ENCODE assay signal across 10 mouse cellular contexts in genomic region chr6:51208660-51209396, GRCm38 (mm10).
DNase-seq lines count a peak whose midpoint lies in the region; ATAC-seq and TF ChIP-seq lines count a peak whose summit lies in the region.
"Had no signal": no experiment of that assay in that cellular context is flagged by ENCODE, and none has a peak within 500 bp of the region (broad histone marks: within the 10 kb centered on the region; RNA-seq: fewer than 3 reads in every experiment).

No protein-coding gene starts in this region.

- H3K36me3 ChIP-seq in MEL (ENCODE audit: control insufficient read depth in 1 of 2, insufficient read depth in 2 of 2, low read length in 2 of 2) = no peaks in the 10 kb centered on the region
- H3K36me3 ChIP-seq in kidney, embryonic 14.5 days (ENCODE audit: control insufficient read depth, insufficient read depth, low read length) = no peaks in the 10 kb centered on the region
- no peaks in the 10 kb centered on the region for H3K36me3 ChIP-seq in limb, embryonic 14.5 days (ENCODE audit: control insufficient read depth, insufficient read depth, low read length)
- H3K36me3 ChIP-seq: heart, embryonic 13.5 days; stomach, embryonic 15.5 days had no signal

- H3K4me1 ChIP-seq in MEL (ENCODE audit: control insufficient read depth in 1 of 2, insufficient read depth in 2 of 2, low read length in 2 of 2) = peaks cover 0 to 3% of the 10 kb centered on the region in 2 experiments; a peak in 3 of 4 replicates
- H3K4me1 ChIP-seq in kidney, embryonic 14.5 days (ENCODE audit: control insufficient read depth, insufficient read depth, low read length) = peaks cover 10% of the 10 kb centered on the region; the same call in 1 of the 2 replicates
- H3K4me1 ChIP-seq in limb, embryonic 14.5 days (ENCODE audit: control insufficient read depth, insufficient read depth, low read length) = peaks cover 10% of the 10 kb centered on the region

- no peak for TF ChIP-seq EP300 in MEL (IDR thresholded peaks at IDR 0.05; ENCODE audit: low read depth in 1 of 2, low read length in 2 of 2)

- H3K27ac ChIP-seq in MEL (ENCODE audit: control insufficient read depth, low read depth, low read length) = no peak overlapping the region
- no peak overlapping the region for H3K27ac ChIP-seq in kidney, embryonic 14.5 days (ENCODE audit: low read depth, low read length)
- H3K27ac ChIP-seq in limb, embryonic 14.5 days (replicated peaks; ENCODE audit: low read depth, low read length) = no peak overlapping the region
- H3K27ac ChIP-seq: heart, embryonic 13.5 days; stomach, embryonic 15.5 days had no signal

- WGBS in kidney, embryonic 14.5 days = 3% methylated on average over 6 of the region's 6 CpGs
- 3% methylated on average over 6 of the region's 6 CpGs for WGBS in limb, embryonic 14.5 days

- H3K27me3 ChIP-seq in MEL (ENCODE audit: control insufficient read depth in 1 of 2, insufficient read depth in 2 of 2, low read length in 2 of 2) = peaks cover 0 to 3% of the 10 kb centered on the region in 2 experiments; a peak in 3 of 4 replicates
- peaks cover 6% of the 10 kb centered on the region; the same call in 1 of the 2 replicates for H3K27me3 ChIP-seq in kidney, embryonic 14.5 days (ENCODE audit: control insufficient read depth, insufficient read depth, low read length)
- H3K27me3 ChIP-seq in limb, embryonic 14.5 days (ENCODE audit: control insufficient read depth, insufficient read depth, low read length) = peaks cover 5% of the 10 kb centered on the region; the same call in 1 of the 2 replicates

- H3K9ac ChIP-seq in MEL (ENCODE audit: control insufficient read depth, low read depth, low read length, poor library complexity, severe bottlenecking) = peak overlapping the region; percentile 50
- no peak overlapping the region for H3K9ac ChIP-seq in kidney, embryonic 14.5 days (ENCODE audit: low read depth, low read length)
- no peak overlapping the region for H3K9ac ChIP-seq in limb, embryonic 14.5 days (ENCODE audit: low read depth, low read length, severe bottlenecking)
- H3K9ac ChIP-seq: stomach, embryonic 15.5 days had no signal

- DNase-seq in B cell, adult 2 months = peak; percentile 72 to 77
- peak; percentile 94 for DNase-seq in MEL (ENCODE audit: low read depth, low spot score)
- DNase-seq in cerebellum, adult 8-10 months = peak; percentile 51
- DNase-seq in limb, embryonic 14.5 days (ENCODE audit: low spot score) = peak; percentile 85
- peak; percentile 61 for DNase-seq in neural tube, embryonic 10.5 days (ENCODE audit: extremely low spot score, low spot score)

- TF ChIP-seq CTCF in MEL (IDR thresholded peaks at IDR 0.05 in 2 of 3, conservative IDR thresholded peaks at IDR 0.05 in 1 of 3; ENCODE audit: control insufficient read depth in 1 of 3, insufficient read depth in 1 of 3, low read depth in 2 of 3, low read length in 3 of 3, poor library complexity in 1 of 3, severe bottlenecking in 1 of 3) = peak; percentile 48 to 93 (median 60)

- TF ChIP-seq POLR2A in MEL (IDR thresholded peaks at IDR 0.05; ENCODE audit: control insufficient read depth in 1 of 2, insufficient read depth in 1 of 2, low read depth in 1 of 2, low read length in 2 of 2, poor library complexity in 1 of 2) = no peak
- no peak for TF ChIP-seq POLR2A in limb, embryonic 14.5 days (IDR thresholded peaks at IDR 0.05; ENCODE audit: borderline replicate concordance, extremely low read depth, insufficient read depth, insufficient read length)

- no peaks in the 10 kb centered on the region for H3K9me3 ChIP-seq in MEL (replicated peaks; ENCODE audit: insufficient read depth, low read length)
- no peaks in the 10 kb centered on the region for H3K9me3 ChIP-seq in kidney, embryonic 14.5 days (ENCODE audit: control insufficient read depth, low read length)
- H3K9me3 ChIP-seq in limb, embryonic 14.5 days (ENCODE audit: control insufficient read depth, low read length) = no peaks in the 10 kb centered on the region
- H3K9me3 ChIP-seq: heart, embryonic 13.5 days; stomach, embryonic 15.5 days had no signal

- H3K79me2 ChIP-seq in MEL (ENCODE audit: control insufficient read depth, insufficient read depth, low read length, poor library complexity) = no peaks in the 10 kb centered on the region; the same call in 1 of the 2 replicates

- no peak overlapping the region for H3K4me2 ChIP-seq in kidney, embryonic 14.5 days (replicated peaks; ENCODE audit: low read depth, low read length)
- H3K4me2 ChIP-seq in limb, embryonic 14.5 days (replicated peaks; ENCODE audit: low read depth, low read length, severe bottlenecking) = no peak overlapping the region

- peak; percentile 71 for ATAC-seq in granulocyte monocyte progenitor cell, adult 5-6 weeks (replicated peaks; ENCODE audit: poor library complexity, severe bottlenecking)
- peak; percentile 51; the same call in 1 of the 2 replicates for ATAC-seq in kidney, embryonic 14.5 days (ENCODE audit: low FRiP score, low TSS enrichment)
- ATAC-seq in limb, embryonic 14.5 days (ENCODE audit: low FRiP score, low read depth) = no peak
- ATAC-seq in erythroblast, adult 5-6 weeks (replicated peaks; ENCODE audit: low FRiP score, poor library complexity, severe bottlenecking) = no peak

- TF ChIP-seq RAD21 in MEL (IDR thresholded peaks at IDR 0.05; ENCODE audit: low read depth, low read length) = peak; percentile 99

- H3K4me3 ChIP-seq in MEL (ENCODE audit: control insufficient read depth in 1 of 2, insufficient read depth in 1 of 2, low read depth in 2 of 2, low read length in 2 of 2) = peak overlapping the region; percentile 21 to 75; a peak in 3 of 4 replicates
- H3K4me3 ChIP-seq in kidney, embryonic 14.5 days (ENCODE audit: low read length) = no peak overlapping the region
- no peak overlapping the region for H3K4me3 ChIP-seq in limb, embryonic 14.5 days (replicated peaks; ENCODE audit: low read length)
- H3K4me3 ChIP-seq: stomach, embryonic 15.5 days had no signal

TF ChIP-seq in MEL, 35 proteins besides CTCF, POLR2A, EP300 and RAD21:
- TF ChIP-seq KAT2A (conservative IDR thresholded peaks at IDR 0.05; ENCODE audit: low read depth, low read length) = no peak
- peak; percentile 97 for TF ChIP-seq ZNF384 (IDR thresholded peaks at IDR 0.05; ENCODE audit: low read depth, low read length)
- peak; percentile 44; the same call in 1 of the 2 replicates for TF ChIP-seq MAZ (IDR thresholded peaks at IDR 0.05; ENCODE audit: low read depth, low read length)
- no peak; the same call in 1 of the 2 replicates for TF ChIP-seq ELF1 (IDR thresholded peaks at IDR 0.05; ENCODE audit: low read depth, low read length)
- no peak for TF ChIP-seq TAL1 (IDR thresholded peaks at IDR 0.05; ENCODE audit: low read length)
- no peak for TF ChIP-seq POLR2AphosphoS5 (IDR thresholded peaks at IDR 0.05; ENCODE audit: borderline replicate concordance, low read depth, low read length)
- no peak for TF ChIP-seq MYB (IDR thresholded peaks at IDR 0.05; ENCODE audit: low read depth, low read length)
- no peak for TF ChIP-seq JUND (IDR thresholded peaks at IDR 0.05; ENCODE audit: low read depth, low read length)
- TF ChIP-seq MAX (IDR thresholded peaks at IDR 0.05; ENCODE audit: low read length) = 0 out of 2 replicates have a peak, but pooled peaks have one; percentile 8
- no peak for TF ChIP-seq UBTF (IDR thresholded peaks at IDR 0.05; ENCODE audit: borderline replicate concordance, insufficient read depth, low read depth, low read length)
- no peak for TF ChIP-seq ZKSCAN1 (IDR thresholded peaks at IDR 0.05; ENCODE audit: low read depth, low read length)
- no peak for TF ChIP-seq MAFK (IDR thresholded peaks at IDR 0.05; ENCODE audit: borderline replicate concordance, low read depth, low read length)
- 0 out of 2 replicates have a peak, but pooled peaks have one; percentile 2 for TF ChIP-seq MXI1 (IDR thresholded peaks at IDR 0.05; ENCODE audit: low read depth, low read length)
- TF ChIP-seq USF1 (IDR thresholded peaks at IDR 0.05; ENCODE audit: low read depth, low read length) = no peak
- TF ChIP-seq NRF1 (IDR thresholded peaks at IDR 0.05; ENCODE audit: insufficient read depth, low read depth, low read length, poor library complexity, severe bottlenecking) = no peak
- no peak for TF ChIP-seq BHLHE40 (IDR thresholded peaks at IDR 0.05; ENCODE audit: borderline replicate concordance, low read depth, low read length)
- no peak for TF ChIP-seq CHD1 (IDR thresholded peaks at IDR 0.05; ENCODE audit: low read depth, low read length)
- peak; percentile 58; the same call in 1 of the 2 replicates for TF ChIP-seq MYC (IDR thresholded peaks at IDR 0.05; ENCODE audit: low read depth, low read length)
- TF ChIP-seq TCF12 (IDR thresholded peaks at IDR 0.05; ENCODE audit: low read depth, low read length) = no peak
- TF ChIP-seq RCOR1 (IDR thresholded peaks at IDR 0.05; ENCODE audit: low read depth, low read length) = no peak
- peak; percentile 95 for TF ChIP-seq SMC3 (IDR thresholded peaks at IDR 0.05; ENCODE audit: low read depth, low read length)
- peak; percentile 95 for TF ChIP-seq ZC3H11A (IDR thresholded peaks at IDR 0.05; ENCODE audit: low read depth, low read length)
- no peak for TF ChIP-seq ETS1 (IDR thresholded peaks at IDR 0.05; ENCODE audit: low read depth, low read length)
- no peak for TF ChIP-seq ZMIZ1 (IDR thresholded peaks at IDR 0.05; ENCODE audit: low read depth, low read length)
- TF ChIP-seq HCFC1 (IDR thresholded peaks at IDR 0.05; ENCODE audit: low read depth, low read length) = no peak
- TF ChIP-seq NELFE (IDR thresholded peaks at IDR 0.05; ENCODE audit: low read depth, low read length) = no peak
- TF ChIP-seq GABPA (IDR thresholded peaks at IDR 0.05; ENCODE audit: low read depth, low read length) = no peak
- no peak for TF ChIP-seq MEF2A (IDR thresholded peaks at IDR 0.05; ENCODE audit: extremely low read depth, insufficient replicate concordance, low read depth, low read length, poor library complexity, severe bottlenecking)
- no peak for TF ChIP-seq USF2 (IDR thresholded peaks at IDR 0.05; ENCODE audit: borderline replicate concordance in 1 of 2, insufficient read depth in 1 of 2, low read depth in 1 of 2, low read length in 2 of 2)
- TF ChIP-seq CHD2 (IDR thresholded peaks at IDR 0.05; ENCODE audit: low read length) = no peak
- TF ChIP-seq E2F4 (IDR thresholded peaks at IDR 0.05; ENCODE audit: borderline replicate concordance, low read depth, low read length) = no peak
- no peak for TF ChIP-seq GATA1 (IDR thresholded peaks at IDR 0.05; ENCODE audit: low read depth, low read length)
- 0 out of 2 replicates have a peak, but pooled peaks have one; percentile 29 for TF ChIP-seq TBP (IDR thresholded peaks at IDR 0.05; ENCODE audit: low read depth, low read length)
- no peak for TF ChIP-seq POLR2AphosphoS2 (IDR thresholded peaks at IDR 0.05; ENCODE audit: low read length)
- peak; percentile 44; the same call in 1 of the 2 replicates for TF ChIP-seq SIN3A (IDR thresholded peaks at IDR 0.05; ENCODE audit: low read length)

Comparison
In these comparisons a context has a peak if more than half of its experiments do, and no peak if none do; other contexts are left out.
1. H3K4me3 ChIP-seq: peak in MEL (2 of 2); none in kidney, embryonic 14.5 days (single experiment) and limb, embryonic 14.5 days (single experiment).
2. ATAC-seq: peak in granulocyte monocyte progenitor cell, adult 5-6 weeks (single experiment) and kidney, embryonic 14.5 days (single experiment); none in limb, embryonic 14.5 days (single experiment) and erythroblast, adult 5-6 weeks (single experiment).
3. Peak in every context shown above with its lines, with median percentiles within 50 percentile points of each other: DNase-seq.